Mouse (Mus musculus) gastrocnemius, postnatal 4 days (tissue): Measurements from ENCODE around the gene Epha3. TPM values are rescaled to one million over a fixed set of nuclear protein-coding genes. Genes with fewer than 3 reads are reported as not detected.

ENCODE experiments used
- DNase-seq, 2 experiments: peaks; one replicate each; pipeline ENCODE4 v3.0.0; 2021 to 2022; ENCODE audit warnings: low spot score in 2 of 2, mixed read lengths in 2 of 2
- long read RNA-seq, 2 experiments: library from polyadenylated mRNA; stranded (forward); transcript quantifications; one replicate each; pipeline ENCODE4 v2.0.0; 2021
- total RNA-seq, 2 experiments: library from RNA; stranded (reverse); gene quantifications; 2 replicates each; pipeline ENCODE4 v1.2.3; 2021

Gene Epha3
- 10 to 100 TPM in 1 of 2 experiments, 1 to 10 TPM in 1; 9.8 to 10.4 TPM for total RNA-seq
- long read RNA-seq, experiment 1, full-length matches to known transcripts: 2 of 5 reads
- long read RNA-seq, experiment 1, partial matches to known transcripts: 2 of 5 reads
- long read RNA-seq, experiment 1, other reads (novel, unspliced or antisense): 1 of 5 reads
- long read RNA-seq, experiment 2, full-length matches to known transcripts: 8 of 12 reads
- long read RNA-seq, experiment 2, partial matches to known transcripts: 2 of 12 reads
- long read RNA-seq, experiment 2, other reads (novel, unspliced or antisense): 2 of 12 reads

- DNase-seq: peak; percentile 38 to 82
Measured at GRCm38 (mm10) chr16:63863913-63864330, at the start of gene Epha3. Gene Epha3, minus strand, starts transcription at chr16:63864175.

- no peak for DNase-seq
Measured at GRCm38 (mm10) chr16:63903425-63903824, 39.5 kb upstream of the Epha3 start.

GRCm38 (mm10) chr16:63881190-63881589 lies 17.2 kb upstream of the Epha3 start:
- DNase-seq: no peak

GRCm38 (mm10) chr16:63872313-63872712 lies 8.3 kb upstream of the Epha3 start:
- DNase-seq: no peak

GRCm38 (mm10) chr16:63864463-63864976 lies 545 bp upstream of the Epha3 start:
- no peak for DNase-seq

GRCm38 (mm10) chr16:63863181-63863580 lies 794 bp downstream of the Epha3 start:
- no peak for DNase-seq

- no peak for DNase-seq
Measured at GRCm38 (mm10) chr16:63857561-63857960, 6.4 kb downstream of the Epha3 start.

GRCm38 (mm10) chr16:63856658-63857552 lies 7.1 kb downstream of the Epha3 start:
- DNase-seq: peak; percentile 47 to 72

- no peak for DNase-seq
Measured at GRCm38 (mm10) chr16:63850297-63850696, 13.7 kb downstream of the Epha3 start.

- DNase-seq: no peak
Measured at GRCm38 (mm10) chr16:63842911-63843310, 21.1 kb downstream of the Epha3 start.

- no peak for DNase-seq
Measured at GRCm38 (mm10) chr16:63837466-63837865, 26.5 kb downstream of the Epha3 start.

GRCm38 (mm10) chr16:63821164-63821563 lies 42.8 kb downstream of the Epha3 start:
- no peak for DNase-seq

- DNase-seq: no peak
Measured at GRCm38 (mm10) chr16:63817606-63818005, 46.4 kb downstream of the Epha3 start.

GRCm38 (mm10) chr16:63816672-63817071 lies 47.3 kb downstream of the Epha3 start:
- DNase-seq: no peak

GRCm38 (mm10) chr16:63809871-63810270 lies 54.1 kb downstream of the Epha3 start:
- DNase-seq: no peak

- DNase-seq: no peak
Measured at GRCm38 (mm10) chr16:63808991-63809390, 55.0 kb downstream of the Epha3 start.

- no peak for DNase-seq
Measured at GRCm38 (mm10) chr16:63806437-63807129, 57.4 kb downstream of the Epha3 start.

- no peak for DNase-seq
Measured at GRCm38 (mm10) chr16:63806025-63806424, 58.0 kb downstream of the Epha3 start.

GRCm38 (mm10) chr16:63801436-63801835 lies 62.5 kb downstream of the Epha3 start:
- DNase-seq: no peak

- DNase-seq: no peak
Measured at GRCm38 (mm10) chr16:63798341-63798740, 65.6 kb downstream of the Epha3 start.

GRCm38 (mm10) chr16:63794292-63794691 lies 69.7 kb downstream of the Epha3 start:
- no peak for DNase-seq
